Mouse (Mus musculus): ENCODE measurements around the gene Gabrg3. TPM values are rescaled to one million over a fixed set of nuclear protein-coding genes. Genes with fewer than 3 reads are reported as not detected.

Gabrg3 gene
- total and polyA plus RNA-seq, 2 experiments, result not detected

DNA sequence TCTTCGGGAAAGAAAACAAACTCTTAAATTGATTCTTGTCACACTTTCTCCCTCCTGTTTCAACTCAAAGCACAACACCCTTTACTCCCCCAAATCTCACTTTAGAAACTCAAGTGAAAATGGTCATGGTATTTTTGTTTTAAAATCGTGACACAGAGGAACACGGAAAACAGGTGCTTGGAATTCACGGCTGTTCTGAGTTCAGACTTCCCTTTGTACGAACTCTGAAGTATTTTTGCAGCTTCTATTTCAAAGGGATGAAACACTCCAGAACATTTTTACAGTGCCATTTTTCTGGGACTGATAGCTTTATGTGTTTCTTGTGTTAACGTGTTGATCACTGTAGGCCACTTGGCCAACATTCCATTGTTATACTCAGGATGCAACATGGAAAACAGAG lies 561.5 kb downstream of the Gabrg3 start:
- H3K36me3 ChIP-seq (ENCODE audit: control insufficient read depth, insufficient read depth, low read length), result no peaks in the 10 kb centered on the region
- WGBS, result 79% methylated on average over 6 of the region's 6 CpGs
- DNase-seq (ENCODE audit: extremely low read depth, low read depth, low spot score), result no peak
- H3K27ac ChIP-seq (replicated peaks; ENCODE audit: insufficient read depth, low read depth, low read length), result no peak overlapping the region
- H3K79me2 ChIP-seq (ENCODE audit: control insufficient read depth, insufficient read depth, low read length), result no peaks in the 10 kb centered on the region
- no peak overlapping the region for H3K9ac ChIP-seq (ENCODE audit: low read depth, low read length)
- no peaks in the 10 kb centered on the region for H3K27me3 ChIP-seq (ENCODE audit: control insufficient read depth, insufficient read depth, low read length)
- no peak overlapping the region for H3K4me3 ChIP-seq (ENCODE audit: insufficient read depth, low read depth, low read length)
- TF ChIP-seq POLR2A (IDR thresholded peaks at IDR 0.05; ENCODE audit: extremely low read depth, insufficient read depth, low read length) (no peak), CTCF (IDR thresholded peaks at IDR 0.05; ENCODE audit: low read depth, low read length) (no peak)
- H3K4me1 ChIP-seq (ENCODE audit: control insufficient read depth, insufficient read depth, low read length), result no peaks in the 10 kb centered on the region

DNA sequence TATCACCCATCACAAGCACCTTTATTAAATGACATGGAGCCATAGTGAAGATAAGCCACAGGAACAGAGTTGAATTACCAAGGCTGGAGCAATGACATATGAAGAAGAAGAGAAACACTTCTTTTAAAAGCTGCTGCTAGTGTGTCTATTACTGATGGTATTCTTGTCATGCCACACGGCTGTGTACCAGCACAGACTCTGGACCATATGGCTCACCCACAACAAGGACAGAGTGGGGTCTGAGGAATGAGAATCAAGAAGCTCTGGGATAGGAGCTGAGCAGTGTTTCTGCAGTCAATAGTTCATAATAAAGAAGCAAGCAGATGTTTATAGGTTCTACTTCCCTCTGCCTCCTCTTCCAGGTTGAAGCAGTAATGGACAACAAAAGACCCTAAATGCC lies 585.1 kb downstream of the Gabrg3 start:
- no peak overlapping the region for H3K27ac ChIP-seq (replicated peaks; ENCODE audit: insufficient read depth, low read depth, low read length)
- no peaks in the 10 kb centered on the region for H3K36me3 ChIP-seq (ENCODE audit: control insufficient read depth, insufficient read depth, low read length)
- DNase-seq (ENCODE audit: extremely low read depth, low read depth, low spot score), result no peak
- no peak overlapping the region for H3K9ac ChIP-seq (ENCODE audit: low read depth, low read length)
- no peak overlapping the region for H3K4me3 ChIP-seq (ENCODE audit: insufficient read depth, low read depth, low read length)
- H3K27me3 ChIP-seq (ENCODE audit: control insufficient read depth, insufficient read depth, low read length), result no peaks in the 10 kb centered on the region
- H3K79me2 ChIP-seq (ENCODE audit: control insufficient read depth, insufficient read depth, low read length), result no peaks in the 10 kb centered on the region
- WGBS, result 71% methylated on average over 1 of the region's 1 CpGs
- no peaks in the 10 kb centered on the region for H3K4me1 ChIP-seq (ENCODE audit: control insufficient read depth, insufficient read depth, low read length)
- no peak for TF ChIP-seq CTCF (IDR thresholded peaks at IDR 0.05; ENCODE audit: low read depth, low read length)
- no peak for TF ChIP-seq POLR2A (IDR thresholded peaks at IDR 0.05; ENCODE audit: extremely low read depth, insufficient read depth, low read length)

DNA sequence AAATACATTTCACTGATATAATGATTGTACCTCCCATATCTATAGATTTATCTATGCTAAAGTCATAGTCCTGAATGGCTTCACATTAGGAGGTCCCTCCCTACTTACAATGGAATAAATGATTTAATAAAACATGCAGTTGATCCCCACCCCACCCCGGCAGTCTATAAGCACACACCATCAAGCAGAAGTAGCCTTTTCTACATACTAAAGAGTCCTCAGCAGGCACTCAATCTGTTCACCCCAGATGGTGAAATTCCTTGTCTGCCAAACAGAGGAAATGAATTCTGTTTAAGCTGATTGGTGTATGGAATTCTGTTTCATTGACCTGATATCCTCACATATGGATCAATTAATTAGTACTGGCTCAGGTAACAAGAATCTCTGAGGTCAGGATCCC lies 607.9 kb downstream of the Gabrg3 start:
- no peak for TF ChIP-seq POLR2A (IDR thresholded peaks at IDR 0.05; ENCODE audit: extremely low read depth, insufficient read depth, low read length)
- TF ChIP-seq CTCF (IDR thresholded peaks at IDR 0.05; ENCODE audit: low read depth, low read length), result no peak
- no peaks in the 10 kb centered on the region for H3K4me1 ChIP-seq (ENCODE audit: control insufficient read depth, insufficient read depth, low read length)
- H3K4me3 ChIP-seq (ENCODE audit: insufficient read depth, low read depth, low read length), result no peak overlapping the region
- no peak for DNase-seq (ENCODE audit: extremely low read depth, low read depth, low spot score)
- no peak overlapping the region for H3K27ac ChIP-seq (replicated peaks; ENCODE audit: insufficient read depth, low read depth, low read length)
- 88% methylated on average over 1 of the region's 1 CpGs for WGBS
- H3K36me3 ChIP-seq (ENCODE audit: control insufficient read depth, insufficient read depth, low read length), result no peaks in the 10 kb centered on the region
- no peaks in the 10 kb centered on the region for H3K27me3 ChIP-seq (ENCODE audit: control insufficient read depth, insufficient read depth, low read length)
- H3K9ac ChIP-seq (ENCODE audit: low read depth, low read length), result no peak overlapping the region
- no peaks in the 10 kb centered on the region for H3K79me2 ChIP-seq (ENCODE audit: control insufficient read depth, insufficient read depth, low read length)

DNA sequence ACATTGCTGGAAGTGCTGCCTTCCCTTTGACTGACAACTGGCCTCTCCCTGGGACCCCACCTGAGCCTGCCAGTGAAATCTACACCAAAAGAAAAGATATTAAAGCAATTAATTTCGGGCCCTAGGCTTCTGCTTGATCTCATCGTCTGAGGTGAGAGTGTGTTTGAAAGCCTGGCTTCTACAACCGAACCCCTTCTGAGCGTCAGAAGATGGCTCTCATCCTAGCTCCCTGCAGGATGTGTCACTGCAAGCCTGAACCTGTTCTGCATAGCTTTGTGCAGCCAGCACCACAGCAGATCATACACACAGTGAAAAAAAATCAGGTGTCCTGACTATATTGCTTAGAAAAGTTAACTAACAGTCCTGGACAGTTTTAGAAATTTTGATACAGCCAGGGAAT lies 618.8 kb downstream of the Gabrg3 start:
- H3K27ac ChIP-seq (replicated peaks; ENCODE audit: insufficient read depth, low read depth, low read length), result no peak overlapping the region
- 65% methylated on average over 4 of the region's 4 CpGs for WGBS
- TF ChIP-seq CTCF (IDR thresholded peaks at IDR 0.05; ENCODE audit: low read depth, low read length), result no peak
- TF ChIP-seq POLR2A (IDR thresholded peaks at IDR 0.05; ENCODE audit: extremely low read depth, insufficient read depth, low read length), result no peak

DNA sequence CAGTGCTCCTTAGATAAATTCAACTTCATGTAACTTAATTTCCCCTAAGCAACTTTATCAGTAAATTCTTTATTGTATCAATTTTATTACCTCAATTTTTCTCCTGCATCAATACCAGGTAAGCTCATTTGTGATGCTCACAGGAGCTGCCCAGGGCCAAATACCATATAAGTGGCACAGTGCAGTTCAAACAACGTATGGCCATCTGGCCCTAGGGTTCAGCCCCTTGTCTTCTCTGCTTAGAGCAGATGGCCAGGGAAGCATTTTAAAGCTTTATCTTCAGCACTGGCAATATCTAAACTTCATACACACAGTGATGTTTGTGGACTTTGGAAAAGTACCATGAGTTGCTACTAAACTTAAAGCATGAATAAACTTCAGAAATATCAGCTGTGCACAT lies 619.2 kb downstream of the Gabrg3 start:
- no peaks in the 10 kb centered on the region for H3K79me2 ChIP-seq (ENCODE audit: control insufficient read depth, insufficient read depth, low read length)
- TF ChIP-seq POLR2A (IDR thresholded peaks at IDR 0.05; ENCODE audit: extremely low read depth, insufficient read depth, low read length), result no peak
- TF ChIP-seq CTCF (IDR thresholded peaks at IDR 0.05; ENCODE audit: low read depth, low read length), result no peak
- no peak overlapping the region for H3K9ac ChIP-seq (ENCODE audit: low read depth, low read length)
- no peak for DNase-seq (ENCODE audit: extremely low read depth, low read depth, low spot score)
- H3K36me3 ChIP-seq (ENCODE audit: control insufficient read depth, insufficient read depth, low read length), result no peaks in the 10 kb centered on the region
- no peak overlapping the region for H3K27ac ChIP-seq (replicated peaks; ENCODE audit: insufficient read depth, low read depth, low read length)
- H3K4me3 ChIP-seq (ENCODE audit: insufficient read depth, low read depth, low read length), result no peak overlapping the region
- WGBS, result 72% methylated on average over 1 of the region's 1 CpGs
- no peaks in the 10 kb centered on the region for H3K4me1 ChIP-seq (ENCODE audit: control insufficient read depth, insufficient read depth, low read length)
- no peaks in the 10 kb centered on the region for H3K27me3 ChIP-seq (ENCODE audit: control insufficient read depth, insufficient read depth, low read length)

More for the DNA sequence above, 618.8 kb downstream of the Gabrg3 start:
- Histone ChIP-seq H3K79me2 (ENCODE audit: control insufficient read depth, insufficient read depth, low read length) (no peaks in the 10 kb centered on the region), H3K4me3 (ENCODE audit: insufficient read depth, low read depth, low read length) (no peak overlapping the region), H3K4me1 (ENCODE audit: control insufficient read depth, insufficient read depth, low read length) (no peaks in the 10 kb centered on the region), H3K36me3 (ENCODE audit: control insufficient read depth, insufficient read depth, low read length) (no peaks in the 10 kb centered on the region), H3K9ac (ENCODE audit: low read depth, low read length) (no peak overlapping the region), H3K27me3 (ENCODE audit: control insufficient read depth, insufficient read depth, low read length) (no peaks in the 10 kb centered on the region)
- no peak for DNase-seq (ENCODE audit: extremely low read depth, low read depth, low spot score)

DNA sequence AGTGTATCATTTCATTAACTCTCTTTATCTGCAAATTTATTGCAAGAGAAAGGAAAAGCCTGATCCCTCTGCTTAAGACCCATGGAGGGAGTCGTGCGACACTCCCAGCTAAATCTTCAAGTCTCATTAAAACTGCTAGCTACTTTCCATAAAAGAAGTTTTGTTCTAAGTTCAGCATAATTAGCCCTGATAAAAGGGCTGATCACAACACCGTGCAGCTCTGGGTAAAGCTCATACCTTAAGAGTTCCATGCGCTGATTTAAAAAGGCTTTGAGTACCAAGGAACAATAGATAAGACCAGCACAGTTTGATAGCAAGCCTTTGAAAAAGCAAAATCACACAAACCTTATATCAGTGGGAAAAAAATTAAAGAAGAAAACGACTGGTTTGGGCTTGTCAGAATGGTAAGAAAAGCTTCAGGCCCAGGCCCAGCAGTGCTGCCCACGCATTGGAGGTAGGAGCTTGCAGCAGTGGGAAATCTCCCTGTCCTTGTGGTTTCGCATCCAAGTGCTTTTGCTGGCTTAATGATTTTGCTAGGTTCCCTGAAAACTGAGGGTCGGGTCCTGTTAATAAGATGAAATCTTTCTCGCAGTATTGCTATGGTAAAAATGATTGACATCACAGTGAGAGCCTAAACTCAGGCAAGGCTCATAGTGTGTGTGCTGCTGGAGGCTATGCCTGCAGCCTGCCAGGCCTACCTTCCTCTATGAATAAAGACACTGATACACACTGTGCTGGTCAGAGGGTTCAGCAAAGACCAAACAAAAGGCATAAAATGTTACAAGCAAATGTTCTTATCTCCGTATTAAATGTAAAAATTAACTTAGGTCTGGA lies 621.2 kb downstream of the Gabrg3 start:
- no peak for DNase-seq (ENCODE audit: extremely low read depth, low read depth, low spot score)
- no peak overlapping the region for H3K4me3 ChIP-seq (ENCODE audit: insufficient read depth, low read depth, low read length)
- 75% methylated on average over 10 of the region's 10 CpGs for WGBS
- no peak for TF ChIP-seq CTCF (IDR thresholded peaks at IDR 0.05; ENCODE audit: low read depth, low read length)
- TF ChIP-seq POLR2A (IDR thresholded peaks at IDR 0.05; ENCODE audit: extremely low read depth, insufficient read depth, low read length), result no peak
- no peak overlapping the region for H3K9ac ChIP-seq (ENCODE audit: low read depth, low read length)
- no peaks in the 10 kb centered on the region for H3K79me2 ChIP-seq (ENCODE audit: control insufficient read depth, insufficient read depth, low read length)
- H3K36me3 ChIP-seq (ENCODE audit: control insufficient read depth, insufficient read depth, low read length), result no peaks in the 10 kb centered on the region
- H3K27me3 ChIP-seq (ENCODE audit: control insufficient read depth, insufficient read depth, low read length), result no peaks in the 10 kb centered on the region
- no peaks in the 10 kb centered on the region for H3K4me1 ChIP-seq (ENCODE audit: control insufficient read depth, insufficient read depth, low read length)
- H3K27ac ChIP-seq (replicated peaks; ENCODE audit: insufficient read depth, low read depth, low read length), result no peak overlapping the region

Measured in liver, adult 2 months (tissue).